Mouse (Mus musculus) liver, embryonic 12.5 days (tissue): Measurements from ENCODE around the gene Kbtbd3. TPM values are rescaled to one million over a fixed set of nuclear protein-coding genes. Genes with fewer than 3 reads are reported as not detected.

Source experiments
- ATAC-seq: fragments of 200-750 bp; cut with Nextera tagmentation; 2 replicates; pipeline ENCODE4 v1.8.0; 2017; ENCODE audit warnings: moderate number of reproducible peaks, mild to moderate bottlenecking, moderate library complexity
- H3K27ac ChIP-seq: fragments of 300-500 bp; sonication (generic); 2 replicates; pipeline ENCODE4 v1.5.1; 2016; ENCODE audit warnings: mild to moderate bottlenecking
- H3K27me3 ChIP-seq: fragments of 300-500 bp; sonication (generic); replicated peaks from 2 replicates; pipeline ENCODE4 v1.6.1; 2016; ENCODE audit warnings: mild to moderate bottlenecking, moderate library complexity
- H3K36me3 ChIP-seq: fragments of 300-500 bp; sonication (generic); 2 replicates; pipeline ENCODE4 v1.6.1; 2016; ENCODE audit warnings: mild to moderate bottlenecking, moderate library complexity
- H3K4me1 ChIP-seq: fragments of 300-500 bp; sonication (generic); 2 replicates; pipeline ENCODE4 v1.6.1; 2016
- H3K4me2 ChIP-seq: fragments of 300-500 bp; sonication (generic); 2 replicates; pipeline ENCODE4 v1.6.1; 2016; ENCODE audit warnings: mild to moderate bottlenecking, moderate library complexity
- H3K4me3 ChIP-seq: fragments of 300-500 bp; sonication (generic); 2 replicates; pipeline ENCODE4 v1.5.1; 2016; ENCODE audit warnings: mild to moderate bottlenecking, moderate library complexity
- H3K9ac ChIP-seq: fragments of 300-500 bp; sonication (generic); 2 replicates; pipeline ENCODE4 v1.6.1; 2016; ENCODE audit warnings: mild to moderate bottlenecking, moderate library complexity
- H3K9me3 ChIP-seq: fragments of 300-500 bp; sonication (generic); replicated peaks from 2 replicates; pipeline ENCODE4 v1.6.1; 2016; ENCODE audit warnings: mild to moderate bottlenecking, moderate library complexity
- WGBS: fragments of 180-500 bp; shearing (Covaris S2); methylation state at CpG from one replicate; pipeline ENCODE4 v1.1.7; 2016; ENCODE audit not compliant: insufficient replicate concordance; 5-methylcytosine and 5-hydroxymethylcytosine counted together
- microRNA-seq: library from miRNA; unstranded; fragments of <30 nt; microRNA quantifications from one replicate; pipeline ENCODE4, GENCODE M21; 2017
- polyA plus RNA-seq: library from polyadenylated mRNA; unstranded; fragments of >200 nt; fragmentation: Nextera tagmentation; extraction: Ambion mirVana; gene quantifications from 2 replicates; pipeline ENCODE4 v1.2.1, GENCODE M21; 2016

Kbtbd3 gene
- polyA plus RNA-seq, 1 experiment from 2014 or later: 3.2 TPM

- no peak overlapping the region for H3K9ac ChIP-seq
- 83% methylated on average over 2 of the region's 2 CpGs for WGBS
- H3K9me3 ChIP-seq: no peaks in the 10 kb centered on the region
- H3K4me1 ChIP-seq: peaks cover 13% of the 10 kb centered on the region
- H3K4me3 ChIP-seq: no peak overlapping the region
- 0 out of 2 replicates have a peak, but pooled peaks cover 4% of the 10 kb centered on the region for H3K36me3 ChIP-seq
- ATAC-seq: no peak
- H3K4me2 ChIP-seq: no peak overlapping the region
- no peak overlapping the region for H3K27ac ChIP-seq
- no peaks in the 10 kb centered on the region for H3K27me3 ChIP-seq
These were observed 6.1 kb downstream of the Kbtbd3 start for GRCm38 (mm10) chr9:4315746-4316145.

GRCm38 (mm10) chr9:4318939-4319721 lies 9.5 kb downstream of the Kbtbd3 start:
- no peak overlapping the region for H3K4me2 ChIP-seq
- WGBS: 69% methylated on average over 6 of the region's 6 CpGs

GRCm38 (mm10) chr9:4353163-4353562 lies 43.5 kb downstream of the Kbtbd3 start:
- H3K27ac ChIP-seq: no peak overlapping the region
- no peak for ATAC-seq
- 66% methylated on average over 1 of the region's 1 CpGs for WGBS
- H3K4me1 ChIP-seq: no peaks in the 10 kb centered on the region
- H3K27me3 ChIP-seq: no peaks in the 10 kb centered on the region
- no peaks in the 10 kb centered on the region for H3K36me3 ChIP-seq
- H3K9ac ChIP-seq: no peak overlapping the region
- H3K9me3 ChIP-seq: no peaks in the 10 kb centered on the region
- H3K4me2 ChIP-seq: no peak overlapping the region
- no peak overlapping the region for H3K4me3 ChIP-seq

More at GRCm38 (mm10) chr9:4318939-4319721, 9.5 kb downstream of the Kbtbd3 start:
- no peaks in the 10 kb centered on the region for H3K4me1 ChIP-seq
- H3K36me3 ChIP-seq: 0 out of 2 replicates have a peak, but pooled peaks cover 4% of the 10 kb centered on the region
- H3K4me3 ChIP-seq: no peak overlapping the region
- no peak overlapping the region for H3K27ac ChIP-seq
- no peaks in the 10 kb centered on the region for H3K27me3 ChIP-seq
- no peak overlapping the region for H3K9ac ChIP-seq
- no peaks in the 10 kb centered on the region for H3K9me3 ChIP-seq
- ATAC-seq: no peak

GRCm38 (mm10) chr9:4375828-4376639 lies 66.4 kb downstream of the Kbtbd3 start, which contains the start of gene Msantd4:
Gene Msantd4, plus strand, starts transcription at chr9:4376562.
- ATAC-seq: peak; percentile 99
- H3K4me3 ChIP-seq: peak within 1 kb of the TSS; percentile 77
- WGBS: 3% methylated on average over 31 of the region's 31 CpGs
- no peaks in the 10 kb centered on the region for H3K27me3 ChIP-seq
- peaks cover 17% of the 10 kb centered on the region for H3K4me1 ChIP-seq
- H3K36me3 ChIP-seq: peaks cover 4% of the 10 kb centered on the region; the same call in 1 of the 2 replicates
- H3K4me2 ChIP-seq: peak within 1 kb of the TSS; percentile 77
- H3K27ac ChIP-seq: peak within 1 kb of the TSS; percentile 64; the same call in 1 of the 2 replicates
- peak within 1 kb of the TSS; percentile 71 for H3K9ac ChIP-seq
- H3K9me3 ChIP-seq: no peaks in the 10 kb centered on the region

GRCm38 (mm10) chr9:4376640-4377120 lies 67.0 kb downstream of the Kbtbd3 start:
- Histone ChIP-seq H3K9me3 (no peaks in the 10 kb centered on the region), H3K4me2 (peak overlapping the region; percentile 77), H3K9ac (peak overlapping the region; percentile 71), H3K4me1 (peaks cover 17% of the 10 kb centered on the region), H3K36me3 (peaks cover 6% of the 10 kb centered on the region; the same call in 1 of the 2 replicates), H3K27ac (peak overlapping the region; percentile 13; the same call in 1 of the 2 replicates), H3K4me3 (peak overlapping the region; percentile 77), H3K27me3 (no peaks in the 10 kb centered on the region)
- ATAC-seq: no peak; the same call in 1 of the 2 replicates
- WGBS: under 1% methylated on average over 15 of the region's 15 CpGs

Small RNA genes lying within 50 kb of the gene (microRNA-seq; reads per million reads assigned to microRNA genes)
- gene Gm22195 (not detected), gene Gm23992 (not detected)

Other genes with a start within 250 kb of the Kbtbd3 start
- gene Aasdhppt, start 362 bp upstream of the Kbtbd3 start, polyA plus RNA-seq: 27.3 and 27.6 TPM in 2 replicates
- 13.6 TPM in 2 replicates for gene Msantd4, start 66.7 kb downstream of the Kbtbd3 start, polyA plus RNA-seq